Mouse (Mus musculus) c-Kit-positive CD71-negative TER-119-negative erythroid progenitor cells, embryonic 14.5 days (primary cell): ENCODE results near the gene Zan.
A peak's percentile ranks its signal among the peaks of the same experiment; 100 is the strongest.
"Not testable (repeated sequence)": the region's sequence is repeated elsewhere in the genome, so short reads cannot be mapped to it uniquely, and the experiment has no call there.

Experiments used
- DNase-seq: peaks from one replicate; pipeline ENCODE4 v3.0.0-alpha.2; 2013; ENCODE audit warnings: low read depth

Zan gene

GRCm38 (mm10) chr5:137501709-137502666, 25.1 kb upstream of the Zan start, which contains the start of gene Pop7:
TSS of gene Pop7 (minus strand) at chr5:137502518.
- DNase-seq: peak; percentile 100

DNA sequence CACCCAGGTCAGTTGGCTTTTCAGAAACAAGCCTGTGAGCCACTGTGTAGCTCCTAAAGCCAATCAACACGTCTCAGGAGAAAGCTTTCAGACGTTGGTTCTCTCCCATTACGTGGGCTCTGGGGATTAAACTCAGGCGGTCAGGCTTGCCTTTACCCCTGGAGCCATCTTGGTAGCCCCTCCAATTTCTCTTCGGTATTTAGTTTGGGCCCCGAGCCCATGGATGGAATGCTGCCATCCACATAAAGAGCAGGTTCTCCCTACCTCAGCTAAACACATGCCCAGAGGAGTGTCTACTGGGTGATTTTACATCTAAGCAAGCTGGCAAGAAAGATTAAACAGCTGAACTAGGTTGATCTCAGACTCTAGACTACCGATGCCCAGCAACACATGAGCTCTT, 23.3 kb upstream of the Zan start:
- DNase-seq: no peak

DNA sequence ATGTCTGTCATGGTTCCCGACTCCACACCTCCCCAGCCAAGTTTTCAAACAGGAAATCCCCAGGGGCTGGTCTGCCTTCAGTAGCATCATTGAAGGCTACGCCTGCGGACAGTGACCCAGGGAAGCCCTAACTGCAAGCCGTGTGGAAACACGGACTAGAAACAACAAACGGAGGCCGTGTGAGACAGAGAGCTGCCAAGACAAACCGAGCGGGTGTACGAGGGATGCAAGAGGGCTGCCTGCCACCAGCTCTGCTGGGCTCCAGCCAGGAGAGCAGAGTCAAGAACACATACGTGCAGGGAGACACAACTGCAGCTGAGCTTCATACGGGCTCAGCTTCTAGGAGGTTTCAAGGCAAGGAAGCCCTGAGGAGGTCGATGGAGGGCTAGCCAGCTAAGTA, 17.0 kb upstream of the Zan start:
- no peak for DNase-seq

DNA sequence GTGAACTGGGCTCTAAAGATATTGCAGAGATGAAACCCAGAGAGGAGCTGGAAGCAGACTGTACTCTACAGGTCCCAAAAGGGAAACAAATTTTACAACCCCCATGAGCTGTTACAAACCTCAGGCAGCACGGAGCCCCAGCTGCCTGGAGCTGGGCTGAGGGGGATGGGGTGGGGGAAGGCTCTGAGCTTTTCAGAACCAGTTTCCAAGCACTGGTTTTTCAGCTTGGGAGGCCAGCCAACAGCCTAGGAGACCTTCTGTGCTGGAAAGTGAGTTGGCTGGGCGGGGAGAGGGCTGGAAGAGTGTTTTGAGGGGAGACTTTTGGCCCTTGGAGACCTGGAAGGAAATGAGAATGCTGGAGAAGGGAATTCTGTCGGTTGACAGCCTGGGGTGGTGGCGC, 14.7 kb upstream of the Zan start:
- DNase-seq: no peak

DNA sequence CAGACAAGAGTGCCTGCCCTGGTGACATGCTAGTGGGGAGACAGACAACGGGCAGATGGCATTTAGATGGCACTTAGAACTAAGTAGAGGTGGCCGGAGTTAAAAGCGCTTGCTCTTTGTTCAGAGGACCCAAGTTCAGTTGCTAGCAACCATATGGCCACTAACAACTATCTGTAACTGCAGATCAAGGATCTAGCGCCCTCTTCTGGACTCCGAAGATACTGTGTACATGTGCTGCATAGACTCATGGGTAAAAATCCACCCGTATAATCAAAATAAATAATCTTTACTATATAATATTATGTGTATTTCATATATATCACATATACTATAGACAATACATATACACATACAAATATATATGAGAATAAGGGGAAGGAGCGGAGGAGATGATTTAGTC, 10.8 kb upstream of the Zan start:
- peak; percentile 25 for DNase-seq

DNA sequence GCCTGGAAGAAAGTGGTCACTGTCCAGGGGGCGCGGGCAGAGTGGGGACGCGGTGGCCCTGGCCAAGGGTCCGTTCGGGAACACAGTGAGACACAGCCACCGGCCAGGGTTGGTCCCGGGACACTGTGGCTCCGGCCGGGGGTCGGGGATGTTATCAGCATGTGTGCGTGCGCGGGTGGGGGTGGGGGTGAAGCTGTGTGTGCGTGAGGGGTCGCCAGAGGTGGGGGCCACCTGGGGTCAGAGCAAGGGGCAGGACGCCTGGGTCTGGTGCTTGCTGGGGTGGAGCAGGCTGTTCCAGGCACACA, 8.9 kb upstream of the Zan start:
- no peak for DNase-seq

- DNase-seq: no peak
Measured at GRCm38 (mm10) chr5:137485071-137485850, 8.4 kb upstream of the Zan start.

- DNase-seq: no peak
Measured at GRCm38 (mm10) chr5:137481897-137482296, 5.0 kb upstream of the Zan start.

- DNase-seq: peak; percentile 53
Measured at GRCm38 (mm10) chr5:137481138-137481537, 4.3 kb upstream of the Zan start.

DNA sequence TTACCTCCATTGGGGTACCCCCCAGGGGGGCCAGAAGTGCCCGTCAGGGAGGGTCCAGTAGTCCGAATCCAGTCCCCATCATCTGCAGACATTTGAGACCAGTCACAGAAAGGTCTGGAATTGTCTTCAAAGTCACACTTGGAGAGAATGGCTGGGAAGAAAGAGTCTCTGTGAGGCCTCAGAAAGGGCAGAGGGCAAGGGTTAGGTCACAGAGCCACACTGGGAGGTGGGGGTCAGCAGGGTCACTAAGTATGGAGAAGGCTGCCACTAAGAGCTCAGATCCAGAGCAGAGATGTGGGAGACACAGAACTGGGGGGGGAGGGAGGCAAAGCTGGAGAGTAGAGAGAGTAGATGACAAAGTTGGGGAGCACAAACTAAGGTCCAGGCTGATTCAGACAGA, 2.5 kb downstream of the Zan start:
- DNase-seq: no peak

DNA sequence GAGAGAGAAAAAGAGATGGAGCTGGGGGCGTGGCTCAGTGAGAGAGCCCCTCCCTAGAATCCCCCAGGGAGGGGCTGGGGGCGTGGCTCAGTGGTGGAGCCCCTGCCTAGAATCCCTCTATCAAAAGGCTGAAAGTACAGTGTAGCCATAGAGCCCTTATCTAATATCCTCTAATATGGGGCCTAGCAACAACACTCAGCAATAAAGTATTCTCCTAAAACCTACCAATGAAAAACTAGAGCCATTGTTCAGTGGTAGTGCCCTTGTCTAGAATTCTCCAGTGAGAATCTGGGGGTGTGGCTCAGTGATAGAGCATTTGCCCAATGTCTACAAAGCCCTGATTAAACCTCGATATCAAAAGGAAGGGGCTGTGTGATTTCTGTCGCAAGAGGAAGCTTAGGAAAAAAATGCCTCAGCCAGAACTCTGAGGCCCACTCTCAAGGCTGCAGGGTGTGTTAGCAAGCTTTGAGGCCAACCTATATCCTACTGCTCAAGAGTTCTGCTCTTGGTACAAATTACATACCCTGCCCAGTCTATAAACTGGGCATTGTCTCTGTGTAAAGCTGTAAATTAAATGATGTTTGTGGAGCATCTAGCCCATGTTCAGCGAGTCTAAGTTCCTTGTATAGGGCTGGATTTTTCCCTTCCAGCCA, 4.5 kb downstream of the Zan start:
- DNase-seq: no peak

DNA sequence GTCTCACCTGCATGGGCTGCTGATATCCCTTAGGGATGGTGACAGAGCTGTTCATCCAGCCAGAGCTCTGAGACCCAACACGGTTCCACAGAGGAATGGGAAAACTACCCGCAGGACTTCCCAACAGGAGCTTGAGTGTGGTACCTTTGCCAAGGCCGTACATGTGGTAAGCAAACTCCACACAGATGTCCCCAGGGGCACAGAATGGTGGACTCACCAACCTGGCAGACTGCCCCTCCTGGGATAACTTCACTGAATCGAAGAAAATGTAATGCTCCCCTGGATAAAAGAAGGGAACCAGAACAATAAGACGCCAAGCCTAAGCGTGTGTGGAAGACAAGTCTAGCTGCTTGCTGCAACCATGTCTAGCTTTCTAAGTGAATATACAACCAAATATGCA, 9.9 kb downstream of the Zan start:
- DNase-seq: no peak

GRCm38 (mm10) chr5:137465049-137465448, 11.8 kb downstream of the Zan start:
- DNase-seq: no peak

GRCm38 (mm10) chr5:137455866-137456591, 20.8 kb downstream of the Zan start:
- no peak for DNase-seq

- peak; percentile 32 for DNase-seq
Measured at GRCm38 (mm10) chr5:137455206-137455605, 21.7 kb downstream of the Zan start.

DNA sequence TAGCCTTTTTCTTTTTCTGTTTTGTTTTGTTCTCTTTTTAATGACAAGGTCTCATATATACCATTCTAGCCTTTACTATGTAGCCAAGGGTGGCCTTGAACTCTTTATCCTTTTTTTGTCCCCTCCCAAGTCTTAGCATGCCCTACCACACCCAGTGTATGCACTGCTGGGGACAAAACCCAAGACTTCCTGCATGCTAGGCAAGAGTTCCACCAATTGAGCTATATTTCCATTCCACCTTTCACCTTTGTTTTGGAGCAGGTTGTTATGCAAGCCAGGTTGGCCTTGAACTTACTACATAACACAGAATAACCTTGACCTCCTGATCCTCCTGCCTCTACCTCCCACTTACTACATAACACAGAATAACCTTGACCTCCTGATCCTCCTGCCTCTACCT, 31.3 kb downstream of the Zan start:
- no peak for DNase-seq

DNA sequence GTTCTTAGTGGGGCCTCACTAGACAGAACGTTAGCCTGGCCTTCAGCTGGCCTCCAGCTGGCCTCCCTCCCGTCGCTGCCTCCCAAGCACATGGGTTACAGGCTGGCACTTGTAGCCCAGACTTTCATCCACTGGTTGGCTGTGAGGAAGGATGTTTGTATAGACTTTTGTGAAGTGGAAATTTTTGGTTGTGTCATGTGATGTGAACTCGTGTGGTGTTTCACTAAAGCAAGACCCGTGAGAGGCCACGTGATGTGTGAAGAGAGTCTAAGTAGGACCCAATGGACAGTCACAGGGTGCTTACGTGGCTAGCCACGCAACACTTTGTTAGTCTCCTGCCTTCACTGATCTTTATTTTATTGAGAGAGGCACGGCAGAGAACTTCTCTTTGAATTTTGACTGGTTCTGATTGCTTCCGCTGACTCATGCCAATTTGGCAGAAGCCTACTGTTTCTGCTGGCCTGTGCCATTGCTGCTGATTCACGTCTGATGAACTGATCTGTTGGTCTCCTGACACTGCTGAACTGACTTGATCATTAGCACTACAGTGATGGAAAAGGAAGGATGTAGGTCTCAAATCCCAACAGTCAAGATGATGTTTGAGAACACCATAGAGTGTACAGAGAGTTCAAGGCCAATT, 36.5 kb downstream of the Zan start:
- no peak for DNase-seq

DNA sequence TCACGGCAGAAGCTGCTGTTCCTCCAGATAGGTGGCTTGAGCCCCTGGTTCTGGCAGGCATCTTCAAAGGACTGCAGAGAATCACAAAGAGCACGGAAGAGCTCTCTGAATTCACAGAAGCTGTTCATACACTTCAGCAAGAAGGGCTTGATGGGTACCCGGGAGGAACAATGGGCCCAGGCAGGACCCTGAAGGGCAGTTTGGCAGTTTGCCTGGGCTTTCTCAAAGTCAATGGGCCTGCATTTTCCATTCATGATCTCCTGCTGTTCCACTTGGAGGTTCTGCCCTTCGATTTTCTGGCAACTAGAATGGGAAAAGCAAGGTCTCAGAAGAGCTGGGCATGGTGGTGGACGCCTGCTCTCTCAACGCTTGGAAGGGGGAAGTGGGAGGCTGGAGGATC, 43.0 kb downstream of the Zan start:
- no peak for DNase-seq

- not testable (repeated sequence) for DNase-seq
Measured at GRCm38 (mm10) chr5:137430402-137430801, 46.5 kb downstream of the Zan start.

DNA sequence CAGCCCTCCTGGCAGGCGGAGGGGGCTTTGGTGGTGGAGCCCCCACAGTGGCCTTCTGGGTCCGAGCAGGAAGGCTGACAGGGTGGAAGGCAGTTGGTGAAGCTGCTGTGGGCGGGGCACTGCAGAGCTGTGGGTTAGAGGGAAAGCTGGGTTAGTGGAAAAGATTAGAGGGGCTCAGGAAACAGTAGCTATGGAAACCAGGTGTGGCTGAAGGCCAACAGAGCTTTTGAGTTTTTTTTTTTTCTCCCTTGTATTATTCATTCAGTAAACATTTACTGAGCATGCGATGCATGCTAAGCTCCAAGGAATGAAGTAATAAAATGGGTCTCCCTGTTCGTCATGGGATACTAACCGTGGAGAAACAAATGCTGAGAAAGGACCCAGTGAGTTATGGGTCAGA, 51.2 kb downstream of the Zan start:
- DNase-seq: no peak

- no peak for DNase-seq
Measured at GRCm38 (mm10) chr5:137419841-137420240, 57.0 kb downstream of the Zan start.

GRCm38 (mm10) chr5:137419105-137419504, 57.8 kb downstream of the Zan start:
- peak; percentile 19 for DNase-seq
